Mouse (Mus musculus): ENCODE measurements around the gene 3110082I17Rik. TPM values are rescaled to one million over a fixed set of nuclear protein-coding genes. Genes with fewer than 3 reads are reported as not detected.
A peak's percentile ranks its signal among the peaks of the same experiment; 100 is the strongest.

The 3110082I17Rik gene
- polyA plus RNA-seq, 1 experiment from 2014 or later, result 44.4 TPM

DNA sequence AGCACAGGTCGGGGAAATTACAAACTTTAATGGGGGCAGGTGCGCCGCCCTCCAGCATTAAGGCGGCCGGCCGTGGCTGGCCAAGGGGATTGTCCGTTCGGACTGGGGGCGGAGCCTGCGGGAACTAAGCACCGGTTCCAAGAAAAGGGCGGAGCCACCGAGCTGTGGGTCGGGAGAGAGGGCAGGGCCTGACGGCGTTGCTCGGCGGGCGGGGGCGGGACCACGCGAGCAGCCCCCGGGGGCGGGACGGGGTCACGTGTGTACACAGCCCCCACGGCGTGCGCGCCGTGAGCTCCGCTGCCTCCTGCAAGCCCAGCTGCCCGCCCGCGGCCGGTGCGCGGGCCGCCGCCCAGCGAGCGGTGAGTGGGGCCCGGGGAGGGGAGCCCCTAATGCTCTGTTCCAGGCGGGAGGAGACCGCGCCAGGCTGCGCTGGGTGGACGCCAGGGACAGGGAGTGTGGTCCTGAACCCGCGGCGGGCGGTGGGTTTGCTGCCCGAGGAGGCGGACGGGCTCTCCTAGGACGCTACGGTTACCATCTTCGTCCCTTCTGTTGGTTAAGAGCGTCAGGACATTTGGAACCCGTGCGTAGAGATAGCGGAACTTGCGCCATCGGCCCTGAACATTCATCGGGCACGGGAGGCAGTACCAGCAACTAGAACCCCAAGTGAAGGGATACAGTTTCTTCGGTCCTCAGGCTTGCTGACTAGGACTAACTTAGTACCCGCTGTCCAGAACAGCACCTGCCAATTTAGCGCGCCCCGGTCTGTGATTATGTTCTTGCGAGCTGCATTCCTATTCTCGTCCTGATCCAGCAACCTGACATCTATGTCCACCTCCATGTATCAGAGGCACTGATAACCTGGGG lies 79.7 kb downstream of the 3110082I17Rik start:
- peaks cover 44% of the 10 kb centered on the region for H3K4me1 ChIP-seq (ENCODE audit: insufficient read depth)
- TF ChIP-seq CTCF (IDR thresholded peaks at IDR 0.05; ENCODE audit: low read depth), result no peak
- H3K9me3 ChIP-seq (ENCODE audit: low read depth, low read length), result no peaks in the 10 kb centered on the region

DNA sequence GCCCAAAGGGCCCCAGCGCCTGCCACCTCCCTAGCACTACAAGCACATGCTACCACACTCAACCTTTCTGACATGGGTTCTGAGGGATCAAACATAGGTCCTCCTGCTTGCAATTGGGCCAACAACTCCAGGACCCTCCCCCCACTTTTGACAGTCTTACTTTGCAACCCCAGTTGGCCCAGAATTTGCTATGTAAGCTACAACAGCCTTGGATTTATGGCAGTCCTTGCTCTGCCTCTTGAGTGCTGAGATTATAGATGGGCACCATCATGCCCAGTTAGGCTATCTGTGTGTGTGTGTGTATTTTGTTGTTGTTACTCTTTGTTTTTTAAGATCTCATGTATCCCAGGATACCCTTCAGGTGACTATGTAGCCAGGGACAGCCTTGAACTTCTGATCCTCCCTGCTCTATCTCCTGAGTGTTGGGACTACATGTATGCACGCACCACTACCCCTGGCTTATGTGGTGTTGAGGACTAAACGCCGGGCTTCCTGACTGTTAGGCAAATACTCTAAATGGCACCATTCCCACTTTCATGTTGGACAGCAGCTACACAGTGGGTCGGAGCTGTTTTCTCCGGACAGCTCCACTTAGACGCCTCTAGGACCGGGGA lies 80.4 kb downstream of the 3110082I17Rik start:
- TF ChIP-seq CTCF (IDR thresholded peaks at IDR 0.05; ENCODE audit: low read depth), result no peak
- Histone ChIP-seq H3K27me3 (ENCODE audit: insufficient read depth, low read length) (no peaks in the 10 kb centered on the region), H3K9me3 (ENCODE audit: low read depth, low read length) (no peaks in the 10 kb centered on the region), H3K4me3 (ENCODE audit: low read depth, low read length) (peak overlapping the region; percentile 70), H3K9ac (no peak overlapping the region; the same call in 1 of the 2 replicates), H3K4me2 (peak overlapping the region; percentile 90), H3K4me1 (ENCODE audit: insufficient read depth) (peaks cover 43% of the 10 kb centered on the region), H3K36me3 (ENCODE audit: insufficient read depth) (no peaks in the 10 kb centered on the region), H3K27ac (ENCODE audit: low read depth) (peak overlapping the region; percentile 85)
- no peak for DNase-seq
- 0 out of 2 replicates have a peak, but pooled peaks have one; percentile 9 for ATAC-seq (ENCODE audit: insufficient read depth)
- WGBS, result 18% methylated on average over 8 of the region's 8 CpGs

More for the DNA sequence above, 79.7 kb downstream of the 3110082I17Rik start:
- Histone ChIP-seq H3K9ac (peak overlapping the region; percentile 65), H3K27ac (ENCODE audit: low read depth) (peak overlapping the region; percentile 85), H3K4me3 (ENCODE audit: low read depth, low read length) (peak overlapping the region; percentile 70), H3K27me3 (ENCODE audit: insufficient read depth, low read length) (no peaks in the 10 kb centered on the region), H3K36me3 (ENCODE audit: insufficient read depth) (no peaks in the 10 kb centered on the region), H3K4me2 (peak overlapping the region; percentile 90)
- WGBS, result 1% methylated on average over 67 of the region's 73 CpGs
- ATAC-seq (ENCODE audit: insufficient read depth) (peak; percentile 69), DNase-seq (peak; percentile 97)

DNA sequence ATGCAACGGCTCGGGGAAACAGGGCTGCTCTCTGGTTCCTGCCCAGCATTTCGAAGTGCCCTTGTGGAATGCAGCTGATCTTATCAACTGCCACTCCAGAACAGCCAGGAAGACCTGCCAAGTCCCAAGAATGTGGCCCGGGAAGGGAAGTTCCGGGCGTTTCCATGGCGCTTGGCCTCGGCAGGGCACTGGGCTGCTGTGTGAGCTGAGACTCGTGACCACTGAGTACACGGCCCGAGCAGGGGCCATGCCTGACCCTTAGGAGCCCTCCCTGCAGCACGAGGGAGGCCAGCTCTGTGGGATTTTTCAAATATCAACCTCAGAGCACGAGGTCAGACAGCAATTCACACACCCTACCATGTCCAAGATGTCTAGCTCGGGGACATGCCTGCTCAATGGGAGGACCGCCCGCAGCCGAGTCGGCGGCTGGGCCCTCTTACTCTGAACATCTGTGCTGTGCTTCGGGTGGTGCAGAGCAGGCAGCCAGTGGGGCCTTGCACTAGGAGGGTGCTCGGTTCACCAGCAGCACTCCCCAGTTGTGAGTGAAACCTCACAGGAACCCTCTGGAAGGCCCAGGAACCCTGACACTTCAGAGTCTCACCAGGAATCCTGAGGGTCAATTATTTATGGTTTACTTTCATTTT lies 81.2 kb downstream of the 3110082I17Rik start:
- Histone ChIP-seq H3K4me2 (peak overlapping the region; percentile 90), H3K4me1 (ENCODE audit: insufficient read depth) (peaks cover 40% of the 10 kb centered on the region), H3K36me3 (ENCODE audit: insufficient read depth) (no peaks in the 10 kb centered on the region), H3K4me3 (ENCODE audit: low read depth, low read length) (no peak overlapping the region), H3K9ac (no peak overlapping the region), H3K9me3 (ENCODE audit: low read depth, low read length) (no peaks in the 10 kb centered on the region), H3K27me3 (ENCODE audit: insufficient read depth, low read length) (no peaks in the 10 kb centered on the region), H3K27ac (ENCODE audit: low read depth) (peak overlapping the region; percentile 85)
- DNase-seq, result peak; percentile 87
- ATAC-seq (ENCODE audit: insufficient read depth), result peak; percentile 62
- 16% methylated on average over 21 of the region's 21 CpGs for WGBS
- no peak for TF ChIP-seq CTCF (IDR thresholded peaks at IDR 0.05; ENCODE audit: low read depth)

DNA sequence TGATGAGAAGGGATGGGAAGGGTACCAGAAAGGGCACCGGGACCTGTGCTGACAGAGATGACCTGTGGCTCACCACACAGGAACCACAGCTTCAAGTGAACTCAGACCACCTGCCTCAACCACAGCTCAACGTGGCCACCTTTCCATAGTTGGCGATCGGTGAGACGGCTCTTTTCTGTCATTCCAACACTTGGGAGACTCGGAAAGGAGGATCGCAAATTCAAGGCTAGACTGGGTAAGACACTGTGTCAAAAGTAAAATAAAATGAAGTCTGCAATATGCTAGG lies 82.1 kb downstream of the 3110082I17Rik start:
- TF ChIP-seq CTCF (IDR thresholded peaks at IDR 0.05; ENCODE audit: low read depth), result no peak
- Histone ChIP-seq H3K4me1 (ENCODE audit: insufficient read depth) (peaks cover 40% of the 10 kb centered on the region), H3K4me2 (no peak overlapping the region; the same call in none of the 2 replicates), H3K27me3 (ENCODE audit: insufficient read depth, low read length) (no peaks in the 10 kb centered on the region), H3K9me3 (ENCODE audit: low read depth, low read length) (no peaks in the 10 kb centered on the region), H3K27ac (ENCODE audit: low read depth) (peak overlapping the region; percentile 85), H3K4me3 (ENCODE audit: low read depth, low read length) (no peak overlapping the region), H3K9ac (no peak overlapping the region), H3K36me3 (ENCODE audit: insufficient read depth) (no peaks in the 10 kb centered on the region)
- 73% methylated on average over 7 of the region's 7 CpGs for whole genome bisulfite sequencing
- ATAC-seq (ENCODE audit: insufficient read depth) (no peak), DNase-seq (no peak)

DNA sequence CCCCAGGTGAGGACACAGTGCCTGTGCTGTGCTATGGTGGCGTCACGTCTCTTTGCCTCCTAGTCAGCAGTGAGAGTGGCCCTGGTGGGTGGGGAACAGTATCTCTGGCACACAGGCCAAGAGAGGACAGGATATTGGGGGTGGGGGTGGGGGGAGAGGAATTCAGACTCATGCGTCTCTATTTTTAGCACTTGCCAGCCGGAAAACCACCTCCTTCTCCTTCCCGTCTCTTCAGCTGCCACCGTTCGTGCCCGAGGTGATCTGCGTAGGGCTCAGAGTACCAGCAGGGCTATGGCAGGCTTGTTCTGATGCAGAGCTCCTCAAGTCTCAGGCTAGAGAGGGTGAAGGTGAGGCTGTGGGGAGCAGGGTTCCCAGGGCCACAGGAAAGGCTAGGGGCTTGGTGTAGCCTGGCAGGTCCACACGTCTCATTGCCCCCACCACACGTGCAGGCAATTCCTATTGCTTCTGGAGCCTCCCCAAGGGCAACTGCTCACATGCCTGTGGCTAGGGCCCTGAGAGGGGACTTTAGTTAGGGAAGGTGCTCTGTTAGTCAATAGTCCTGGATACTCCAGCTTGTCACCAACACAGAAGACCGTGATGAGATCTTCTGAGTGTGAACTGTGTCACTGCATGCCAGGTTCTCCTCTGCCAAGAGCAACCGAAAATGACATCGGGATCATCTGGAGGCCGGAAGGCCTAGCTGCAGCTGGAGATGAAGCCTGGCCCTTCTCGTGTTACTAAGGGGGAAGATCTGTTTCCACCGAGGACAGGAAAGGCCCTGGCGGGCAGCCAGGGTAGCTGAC lies 82.7 kb downstream of the 3110082I17Rik start, which contains the start of gene Gpr146:
Gpr146 (plus strand) TSS at position 230 of the 803 bp plus-strand sequence.
- DNase-seq, result peak; percentile 77
- Histone ChIP-seq H3K4me1 (ENCODE audit: insufficient read depth) (peaks cover 40% of the 10 kb centered on the region), H3K27ac (ENCODE audit: low read depth) (peak within 1 kb of the TSS; percentile 85), H3K9me3 (ENCODE audit: low read depth, low read length) (no peaks in the 10 kb centered on the region), H3K4me3 (ENCODE audit: low read depth, low read length) (no peak within 1 kb of the TSS), H3K9ac (peak within 1 kb of the TSS; percentile 20; the same call in 1 of the 2 replicates), H3K27me3 (ENCODE audit: insufficient read depth, low read length) (no peaks in the 10 kb centered on the region), H3K4me2 (peak within 1 kb of the TSS; percentile 90), H3K36me3 (ENCODE audit: insufficient read depth) (no peaks in the 10 kb centered on the region)
- ATAC-seq (ENCODE audit: insufficient read depth), result no peak
- WGBS, result 34% methylated on average over 18 of the region's 18 CpGs
- TF ChIP-seq CTCF (IDR thresholded peaks at IDR 0.05; ENCODE audit: low read depth), result no peak

DNA sequence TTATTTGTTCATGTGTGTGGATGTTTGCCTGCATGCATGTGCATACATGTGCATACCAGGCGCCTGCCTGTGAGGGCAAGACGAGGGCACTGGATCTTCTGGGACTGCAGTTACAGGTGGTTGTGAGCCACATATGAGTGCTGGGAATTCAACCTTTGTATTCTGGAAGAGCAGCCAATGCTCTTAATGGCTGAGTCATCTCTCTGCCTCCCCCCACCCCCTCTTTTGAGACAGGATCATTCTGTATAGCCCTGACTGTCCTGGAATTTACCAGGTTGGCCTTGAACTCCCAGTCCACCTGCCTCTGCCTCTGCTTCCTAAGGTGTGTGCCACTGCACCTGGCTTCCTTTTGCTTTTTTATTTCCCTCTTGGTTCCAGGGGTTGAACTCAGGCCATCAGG lies 85.5 kb downstream of the 3110082I17Rik start:
- WGBS, result 85% methylated on average over 2 of the region's 2 CpGs
- ATAC-seq (ENCODE audit: insufficient read depth) (no peak), DNase-seq (no peak)
- H3K36me3 ChIP-seq (ENCODE audit: insufficient read depth), result no peaks in the 10 kb centered on the region
- H3K9me3 ChIP-seq (ENCODE audit: low read depth, low read length), result no peaks in the 10 kb centered on the region
- TF ChIP-seq CTCF (IDR thresholded peaks at IDR 0.05; ENCODE audit: low read depth), result no peak
- peaks cover 40% of the 10 kb centered on the region for H3K4me1 ChIP-seq (ENCODE audit: insufficient read depth)
- H3K4me2 ChIP-seq, result no peak overlapping the region
- H3K27ac ChIP-seq (ENCODE audit: low read depth), result no peak overlapping the region
- no peaks in the 10 kb centered on the region for H3K27me3 ChIP-seq (ENCODE audit: insufficient read depth, low read length)
- H3K9ac ChIP-seq, result no peak overlapping the region
- no peak overlapping the region for H3K4me3 ChIP-seq (ENCODE audit: low read depth, low read length)
